Mouse (Mus musculus) ES-E14 (cell line): ENCODE results near the gene Nat8f5.

ENCODE experiments used
- HCFC1 ChIP-seq: IDR thresholded peaks from 2 replicates; pipeline ENCODE4 v1.6.1; 2012; ENCODE audit warnings: low read length, inconsistent platforms, borderline replicate concordance; ENCODE audit not compliant: insufficient read depth
- MAFK ChIP-seq: IDR thresholded peaks from 2 replicates; pipeline ENCODE4 v1.6.1; 2014; ENCODE audit warnings: mild to moderate bottlenecking, low read depth, low read length, inconsistent platforms; ENCODE audit not compliant: insufficient read depth
- ZC3H11A ChIP-seq: IDR thresholded peaks from 2 replicates; pipeline ENCODE4 v1.6.1; 2012; ENCODE audit warnings: low read depth, mild to moderate bottlenecking, inconsistent platforms, low read length, borderline replicate concordance
- ZNF384 ChIP-seq: IDR thresholded peaks from 2 replicates; pipeline ENCODE4 v1.6.1; 2012; ENCODE audit warnings: low read depth, low read length, inconsistent platforms

GRCm38 (mm10) chr6:85863840-85864239 is 43.1 kb upstream of the Nat8f5 start:
- no peak for TF ChIP-seq HCFC1
- TF ChIP-seq ZC3H11A = no peak
- TF ChIP-seq ZNF384 = no peak
- TF ChIP-seq MAFK = no peak
